Mouse (Mus musculus) heart, postnatal 4 days (tissue): ENCODE results near the gene N4bp3. TPM values are rescaled to one million over a fixed set of nuclear protein-coding genes. Genes with fewer than 3 reads are reported as not detected.
"Not testable (repeated sequence)": the region's sequence is repeated elsewhere in the genome, so short reads cannot be mapped to it uniquely, and the experiment has no call there.

ENCODE experiments used
- DNase-seq: peaks from one replicate; pipeline ENCODE4 v3.0.0; 2021
- total RNA-seq, 2 experiments: library from RNA; stranded (reverse); gene quantifications; 2 replicates each; pipeline ENCODE4 v1.2.3; 2021

N4bp3 gene
- total RNA-seq, 2 experiments from 2014 or later: 41.3 to 44.4 TPM

GRCm38 (mm10) chr11:51652889-51653418 lies 2.3 kb upstream of the N4bp3 start:
- no peak for DNase-seq

GRCm38 (mm10) chr11:51650261-51650660 lies 381 bp downstream of the N4bp3 start:
- no peak for DNase-seq

GRCm38 (mm10) chr11:51649889-51650199 lies 798 bp downstream of the N4bp3 start:
- no peak for DNase-seq

- peak; percentile 47 for DNase-seq
Observed at GRCm38 (mm10) chr11:51649111-51649888, 1.3 kb downstream of the N4bp3 start.

- DNase-seq: peak; percentile 58
Observed at GRCm38 (mm10) chr11:51648566-51648965, 2.1 kb downstream of the N4bp3 start.

- DNase-seq: peak; percentile 52
Observed at GRCm38 (mm10) chr11:51646751-51647667, 3.6 kb downstream of the N4bp3 start.

GRCm38 (mm10) chr11:51646245-51646644 lies 4.4 kb downstream of the N4bp3 start:
- no peak for DNase-seq

GRCm38 (mm10) chr11:51645293-51645692 lies 5.3 kb downstream of the N4bp3 start:
- peak; percentile 39 for DNase-seq

- no peak for DNase-seq
Observed at GRCm38 (mm10) chr11:51644217-51644616, 6.4 kb downstream of the N4bp3 start.

- DNase-seq: no peak
Observed at GRCm38 (mm10) chr11:51643761-51644160, 6.9 kb downstream of the N4bp3 start.

GRCm38 (mm10) chr11:51643202-51643601 lies 7.4 kb downstream of the N4bp3 start:
- no peak for DNase-seq

GRCm38 (mm10) chr11:51640748-51641147 lies 9.9 kb downstream of the N4bp3 start:
- peak; percentile 19 for DNase-seq

- DNase-seq: no peak
Observed at GRCm38 (mm10) chr11:51638497-51638896, 12.1 kb downstream of the N4bp3 start.

- DNase-seq: peak; percentile 58
Observed at GRCm38 (mm10) chr11:51637971-51638414, 12.6 kb downstream of the N4bp3 start.

- peak; percentile 69 for DNase-seq
Observed at GRCm38 (mm10) chr11:51636323-51636684, 14.3 kb downstream of the N4bp3 start.

- peak; percentile 92 for DNase-seq
Observed at GRCm38 (mm10) chr11:51635525-51636322, 14.9 kb downstream of the N4bp3 start, which contains the start of gene Rmnd5b. Rmnd5b (minus strand) TSS chr11:51635896.

GRCm38 (mm10) chr11:51635127-51635524 lies 15.5 kb downstream of the N4bp3 start:
- no peak for DNase-seq

GRCm38 (mm10) chr11:51633721-51634120 lies 16.9 kb downstream of the N4bp3 start:
- DNase-seq: no peak

- not testable (repeated sequence) for DNase-seq
Observed at GRCm38 (mm10) chr11:51633200-51633599, 17.4 kb downstream of the N4bp3 start.

GRCm38 (mm10) chr11:51632130-51632753 lies 18.4 kb downstream of the N4bp3 start:
- no peak for DNase-seq

- DNase-seq: no peak
Observed at GRCm38 (mm10) chr11:51629651-51630314, 20.9 kb downstream of the N4bp3 start.
